Mouse (Mus musculus): ENCODE measurements around the gene Atrip.

- TF ChIP-seq CTCF (IDR thresholded peaks at IDR 0.05; ENCODE audit: insufficient read depth, low read depth, low read length) (no peak), POLR2A (IDR thresholded peaks at IDR 0.05; ENCODE audit: insufficient read depth, low read depth, low read length) (peak; percentile 91)
Observed at GRCm38 (mm10) chr9:109073661-109074573, at the start of gene Atrip.
